Mouse (Mus musculus) forebrain, embryonic 11.5 days (tissue): ENCODE data around the gene Plcb1. TPM values are rescaled to one million over a fixed set of nuclear protein-coding genes. Genes with fewer than 3 reads are reported as not detected.
A peak's percentile ranks its signal among the peaks of the same experiment; 100 is the strongest.
"Not testable (repeated sequence)": the region's sequence is repeated elsewhere in the genome, so short reads cannot be mapped to it uniquely, and the experiment has no call there.

Source experiments
- ATAC-seq: fragments of 200-750 bp; cut with Nextera tagmentation; replicated peaks from 2 replicates; pipeline ENCODE4 v1.8.0; 2017; ENCODE audit warnings: moderate TSS enrichment; ENCODE audit not compliant: low FRiP score
- DNase-seq: peaks from one replicate; pipeline ENCODE4 v3.0.0-alpha.2; 2017; ENCODE audit warnings: low spot score
- H3K27ac ChIP-seq: fragments of 300-500 bp; sonication (generic); 2 replicates; pipeline ENCODE4 v1.5.1; 2014; ENCODE audit warnings: low read depth, low read length
- H3K27me3 ChIP-seq: fragments of 300-500 bp; sonication (generic); 2 replicates; pipeline ENCODE4 v1.6.1; 2014; ENCODE audit warnings: mild to moderate bottlenecking, low read length, mixed read lengths; ENCODE audit not compliant: control insufficient read depth, insufficient read depth
- H3K36me3 ChIP-seq: fragments of 300-500 bp; sonication (generic); 2 replicates; pipeline ENCODE4 v1.6.1; 2014; ENCODE audit warnings: mild to moderate bottlenecking, low read length, moderate library complexity, mixed read lengths; ENCODE audit not compliant: control insufficient read depth, insufficient read depth
- H3K4me1 ChIP-seq: fragments of 300-500 bp; sonication (generic); replicated peaks from 2 replicates; pipeline ENCODE4 v1.6.1; 2014; ENCODE audit warnings: low read length, mixed read lengths; ENCODE audit not compliant: control insufficient read depth, insufficient read depth
- H3K4me2 ChIP-seq: fragments of 300-500 bp; sonication (generic); 2 replicates; pipeline ENCODE4 v1.6.1; 2014; ENCODE audit warnings: low read depth, mild to moderate bottlenecking, low read length, moderate library complexity, mixed read lengths; ENCODE audit not compliant: severe bottlenecking
- H3K4me3 ChIP-seq: fragments of 300-500 bp; sonication (generic); 2 replicates; pipeline ENCODE4 v1.5.1; 2014; ENCODE audit warnings: low read depth, low read length
- H3K9ac ChIP-seq: fragments of 300-500 bp; sonication (generic); 2 replicates; pipeline ENCODE4 v1.6.1; 2014; ENCODE audit warnings: low read length
- H3K9me3 ChIP-seq: fragments of 300-500 bp; sonication (generic); 2 replicates; pipeline ENCODE4 v1.6.1; 2016; ENCODE audit warnings: low read length, mixed read lengths; ENCODE audit not compliant: control insufficient read depth
- WGBS: fragments of 180-500 bp; shearing (Covaris S2); extraction: QIAGEN DNeasy Blood & Tissue Kit; methylation state at CpG from one replicate; pipeline ENCODE4 v1.1.7; 2014; 5-methylcytosine and 5-hydroxymethylcytosine counted together
- polyA plus RNA-seq: library from polyadenylated mRNA; unstranded; fragments of >200 nt; fragmentation: Nextera tagmentation; extraction: Ambion mirVana; gene quantifications from 2 replicates; pipeline ENCODE4 v1.2.1, GENCODE M21; 2014

Plcb1 gene
- polyA plus RNA-seq, 1 experiment from 2014 or later = 12.8 TPM

- WGBS = 26% methylated on average over 3 of the region's 3 CpGs
- Histone ChIP-seq H3K4me3 (no peak overlapping the region), H3K9ac (no peak overlapping the region), H3K4me2 (no peak overlapping the region), H3K4me1 (peaks cover 3% of the 10 kb centered on the region; the same call in 1 of the 2 replicates), H3K27ac (no peak overlapping the region), H3K9me3 (no peaks in the 10 kb centered on the region), H3K36me3 (no peaks in the 10 kb centered on the region), H3K27me3 (no peaks in the 10 kb centered on the region)
- ATAC-seq (0 out of 2 replicates have a peak, but pooled peaks have one; percentile 36), DNase-seq (no peak)
Observed at GRCm38 (mm10) chr2:134976796-134977330, 191.0 kb downstream of the Plcb1 start.

DNA sequence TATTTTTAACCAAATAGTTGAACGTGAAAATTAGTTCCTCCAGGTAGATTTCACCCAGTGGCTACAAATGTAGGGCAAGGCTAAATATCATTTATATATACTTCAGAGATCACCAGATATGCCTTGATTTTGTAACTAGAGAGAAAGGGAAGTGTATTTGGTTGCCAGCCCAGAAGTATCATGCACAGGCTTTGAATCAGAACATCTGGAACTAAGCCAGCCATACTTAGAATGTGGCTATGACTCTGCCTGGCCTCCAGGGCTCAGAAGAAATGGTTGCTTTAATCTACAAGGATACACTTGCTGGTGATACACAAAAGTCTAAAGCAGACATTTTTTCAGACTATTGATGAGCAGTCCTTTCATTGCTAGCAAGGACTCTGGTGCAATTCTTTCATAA is 191.8 kb downstream of the Plcb1 start:
- H3K36me3 ChIP-seq = no peaks in the 10 kb centered on the region
- H3K9ac ChIP-seq = no peak overlapping the region
- 90% methylated on average over 1 of the region's 1 CpGs for WGBS
- H3K27ac ChIP-seq = no peak overlapping the region
- H3K4me1 ChIP-seq = peaks cover 3% of the 10 kb centered on the region; the same call in 1 of the 2 replicates
- DNase-seq = no peak
- ATAC-seq = no peak
- no peaks in the 10 kb centered on the region for H3K9me3 ChIP-seq
- H3K4me2 ChIP-seq = no peak overlapping the region
- H3K27me3 ChIP-seq = no peaks in the 10 kb centered on the region
- H3K4me3 ChIP-seq = no peak overlapping the region

GRCm38 (mm10) chr2:134981394-134981793 is 195.5 kb downstream of the Plcb1 start:
- Histone ChIP-seq H3K36me3 (no peaks in the 10 kb centered on the region), H3K9ac (no peak overlapping the region), H3K4me2 (no peak overlapping the region), H3K4me3 (no peak overlapping the region), H3K4me1 (peaks cover 3% of the 10 kb centered on the region; the same call in 1 of the 2 replicates), H3K9me3 (no peaks in the 10 kb centered on the region), H3K27me3 (no peaks in the 10 kb centered on the region), H3K27ac (no peak overlapping the region)
- no peak for DNase-seq
- ATAC-seq = no peak

DNA sequence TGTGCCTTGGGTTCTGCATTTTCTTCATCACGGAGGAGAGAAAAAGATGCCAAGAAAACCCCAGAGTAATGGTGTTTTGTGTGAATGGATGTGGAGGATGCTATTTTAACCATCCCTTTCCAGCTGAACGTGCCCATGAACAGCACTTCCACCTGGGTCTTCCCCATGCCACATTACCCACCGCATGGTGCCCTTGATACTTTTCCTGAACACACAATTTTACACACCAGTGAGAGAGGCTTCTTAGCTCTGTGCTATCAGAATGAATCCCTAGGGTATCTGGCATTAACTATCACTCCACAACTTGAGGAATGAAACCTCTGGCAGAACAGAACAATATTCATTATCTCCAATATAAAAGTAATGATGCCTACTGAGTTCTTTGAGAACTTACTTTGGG is 199.0 kb downstream of the Plcb1 start:
- H3K27me3 ChIP-seq = no peaks in the 10 kb centered on the region
- no peak overlapping the region for H3K9ac ChIP-seq
- DNase-seq (no peak), ATAC-seq (no peak)
- no peaks in the 10 kb centered on the region for H3K36me3 ChIP-seq
- 87% methylated on average over 3 of the region's 3 CpGs for WGBS
- H3K4me3 ChIP-seq = no peak overlapping the region
- H3K9me3 ChIP-seq = no peaks in the 10 kb centered on the region
- no peaks in the 10 kb centered on the region for H3K4me1 ChIP-seq
- H3K4me2 ChIP-seq = no peak overlapping the region
- no peak overlapping the region for H3K27ac ChIP-seq

- ATAC-seq = no peak
- WGBS = 90% methylated on average over 5 of the region's 5 CpGs
Observed at GRCm38 (mm10) chr2:134987978-134988377, 202.1 kb downstream of the Plcb1 start.

DNA sequence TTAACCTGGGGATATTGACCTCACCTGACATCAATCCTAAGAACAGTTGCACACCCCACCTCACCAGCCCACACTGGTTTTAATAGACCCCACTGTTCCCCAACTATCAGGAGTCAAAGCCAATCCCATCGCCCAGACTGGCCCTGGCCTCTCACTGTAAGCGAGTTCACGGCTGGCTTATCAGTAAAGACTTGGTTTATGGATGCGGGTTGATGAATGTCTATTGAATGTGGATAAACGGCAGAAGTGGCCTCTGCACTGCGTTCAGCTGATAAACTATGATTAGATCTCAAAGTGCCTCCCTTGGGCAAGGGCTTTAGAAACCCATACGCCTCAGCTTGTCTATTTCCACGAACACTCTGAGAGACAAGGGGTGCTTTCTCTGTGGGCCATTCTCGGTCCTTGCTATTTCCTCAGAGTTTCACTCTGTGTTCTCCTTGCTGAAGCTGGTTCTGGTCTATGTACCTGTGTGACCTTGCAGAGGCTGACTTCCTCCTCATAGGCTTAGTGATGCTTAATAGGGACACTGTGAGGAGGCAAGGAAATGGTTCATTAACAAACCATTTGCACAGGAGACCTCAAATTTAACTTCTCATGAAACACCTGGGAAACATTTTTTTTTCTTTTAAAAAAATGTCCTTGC is 203.9 kb downstream of the Plcb1 start:
- Histone ChIP-seq H3K9ac (no peak overlapping the region), H3K9me3 (no peaks in the 10 kb centered on the region), H3K4me2 (no peak overlapping the region), H3K27me3 (no peaks in the 10 kb centered on the region), H3K36me3 (no peaks in the 10 kb centered on the region), H3K27ac (no peak overlapping the region), H3K4me1 (no peaks in the 10 kb centered on the region), H3K4me3 (no peak overlapping the region)
- WGBS = 90% methylated on average over 9 of the region's 9 CpGs
- ATAC-seq (no peak), DNase-seq (no peak)

More at GRCm38 (mm10) chr2:134987978-134988377, 202.1 kb downstream of the Plcb1 start:
- H3K4me1 ChIP-seq = no peaks in the 10 kb centered on the region
- no peaks in the 10 kb centered on the region for H3K9me3 ChIP-seq
- H3K36me3 ChIP-seq = no peaks in the 10 kb centered on the region
- no peak overlapping the region for H3K4me3 ChIP-seq
- H3K27ac ChIP-seq = no peak overlapping the region
- no peaks in the 10 kb centered on the region for H3K27me3 ChIP-seq
- H3K9ac ChIP-seq = no peak overlapping the region
- DNase-seq = no peak
- no peak overlapping the region for H3K4me2 ChIP-seq

DNA sequence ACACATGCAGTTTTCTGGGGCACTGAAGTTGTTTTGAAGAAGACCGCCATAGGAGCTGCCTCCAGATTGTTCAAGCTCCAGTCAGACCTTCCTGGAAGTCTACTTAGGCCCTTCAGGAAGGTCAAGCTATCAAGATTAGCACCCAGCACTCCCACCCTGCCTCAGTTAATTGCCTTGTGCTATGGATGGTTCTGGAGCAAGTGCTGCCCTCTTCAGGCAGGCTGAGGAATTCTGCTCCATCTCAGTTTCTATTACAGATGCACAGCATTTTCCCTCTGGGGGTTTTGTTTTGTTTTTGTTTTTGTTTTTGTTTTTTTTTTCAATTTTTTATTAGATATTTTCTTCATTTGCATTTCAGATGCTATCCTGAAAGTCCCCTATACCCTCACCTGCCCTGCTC is 221.3 kb downstream of the Plcb1 start:
- Histone ChIP-seq H3K9me3 (no peaks in the 10 kb centered on the region), H3K4me1 (no peaks in the 10 kb centered on the region), H3K9ac (no peak overlapping the region), H3K4me3 (no peak overlapping the region), H3K27me3 (no peaks in the 10 kb centered on the region), H3K27ac (no peak overlapping the region), H3K36me3 (no peaks in the 10 kb centered on the region), H3K4me2 (no peak overlapping the region)
- ATAC-seq (0 out of 2 replicates have a peak, but pooled peaks have one; percentile 36), DNase-seq (no peak)
- 91% methylated on average over 1 of the region's 1 CpGs for WGBS

GRCm38 (mm10) chr2:135007885-135008284 is 222.0 kb downstream of the Plcb1 start:
- WGBS = 89% methylated on average over 2 of the region's 2 CpGs
- H3K4me2 ChIP-seq, DNase-seq, H3K9ac ChIP-seq, ATAC-seq, H3K4me3 ChIP-seq, H3K9me3 ChIP-seq, H3K36me3 ChIP-seq, H3K27me3 ChIP-seq, H3K4me1 ChIP-seq, H3K27ac ChIP-seq: not testable (repeated sequence)

DNA sequence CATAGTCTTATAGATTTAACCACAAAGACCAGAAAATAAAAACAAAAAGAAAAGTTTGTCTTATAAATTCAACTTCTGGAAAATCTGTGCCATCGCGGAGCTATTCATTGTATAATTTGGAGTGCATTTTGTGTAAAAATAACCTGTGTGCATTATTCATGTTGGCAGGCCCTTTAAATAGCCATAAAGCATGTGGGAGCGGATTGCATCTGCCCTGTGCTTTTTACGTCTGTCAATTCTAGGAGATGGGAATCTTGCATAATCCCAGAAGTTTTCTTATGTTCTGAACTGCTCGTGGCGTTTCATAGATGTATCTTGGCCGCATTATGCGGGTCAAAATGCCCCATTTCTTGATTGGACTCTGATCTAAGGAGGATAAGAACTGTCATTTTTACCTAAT is 224.5 kb downstream of the Plcb1 start:
- Histone ChIP-seq H3K4me3 (no peak overlapping the region), H3K9me3 (no peaks in the 10 kb centered on the region), H3K4me2 (no peak overlapping the region), H3K27ac (no peak overlapping the region), H3K4me1 (no peaks in the 10 kb centered on the region), H3K27me3 (no peaks in the 10 kb centered on the region), H3K36me3 (no peaks in the 10 kb centered on the region), H3K9ac (no peak overlapping the region)
- DNase-seq (no peak), ATAC-seq (no peak)
- WGBS = 91% methylated on average over 8 of the region's 8 CpGs
